Mouse (Mus musculus) MEL-GATA-1-ER (cell line): ENCODE results near the gene Fgf4.

Experiments used
- DNase-seq: peaks from one replicate; pipeline ENCODE4 v3.0.0-alpha.2; 2012; ENCODE audit warnings: low read depth; ENCODE audit errors: extremely low read depth

Fgf4 gene

DNA sequence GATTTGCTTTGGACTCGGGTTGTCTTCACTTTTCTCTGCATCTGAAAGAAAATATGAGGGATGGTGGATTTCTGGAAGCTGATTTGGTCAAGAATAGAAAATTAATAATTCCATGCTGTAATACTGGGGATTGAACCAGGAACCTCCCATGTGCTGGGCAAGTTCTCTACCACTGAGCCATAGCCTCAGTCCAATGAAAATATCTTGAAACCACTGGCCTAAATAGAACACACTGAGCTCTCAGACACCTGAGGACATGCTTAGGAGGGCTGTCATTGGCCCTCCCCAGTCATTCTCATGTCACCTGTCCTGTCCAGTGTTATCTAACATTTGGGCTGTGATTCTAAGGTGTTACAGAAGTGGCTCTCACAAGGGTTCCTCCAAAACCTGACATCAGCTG lies 64.0 kb downstream of the Fgf4 start:
- DNase-seq, result no peak

DNA sequence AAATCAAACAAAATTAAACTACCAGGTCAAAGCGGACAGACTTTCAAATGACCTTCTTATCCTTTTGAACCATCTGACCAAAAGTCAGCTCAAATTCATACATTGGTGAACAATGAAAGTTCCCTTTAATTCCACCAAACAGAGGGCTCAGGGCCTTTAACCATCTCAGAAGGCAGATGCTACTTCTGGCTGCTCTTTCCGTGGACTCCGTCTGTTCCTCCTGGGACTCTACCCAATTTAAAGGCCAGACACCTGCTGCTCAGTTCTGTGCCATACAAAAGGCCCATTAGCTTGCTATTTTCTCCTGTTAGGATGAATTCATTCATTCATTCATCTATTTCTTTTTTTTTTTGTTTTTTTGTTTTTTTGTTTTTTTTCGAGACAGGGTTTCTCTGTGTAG lies 65.7 kb downstream of the Fgf4 start:
- DNase-seq, result no peak

DNA sequence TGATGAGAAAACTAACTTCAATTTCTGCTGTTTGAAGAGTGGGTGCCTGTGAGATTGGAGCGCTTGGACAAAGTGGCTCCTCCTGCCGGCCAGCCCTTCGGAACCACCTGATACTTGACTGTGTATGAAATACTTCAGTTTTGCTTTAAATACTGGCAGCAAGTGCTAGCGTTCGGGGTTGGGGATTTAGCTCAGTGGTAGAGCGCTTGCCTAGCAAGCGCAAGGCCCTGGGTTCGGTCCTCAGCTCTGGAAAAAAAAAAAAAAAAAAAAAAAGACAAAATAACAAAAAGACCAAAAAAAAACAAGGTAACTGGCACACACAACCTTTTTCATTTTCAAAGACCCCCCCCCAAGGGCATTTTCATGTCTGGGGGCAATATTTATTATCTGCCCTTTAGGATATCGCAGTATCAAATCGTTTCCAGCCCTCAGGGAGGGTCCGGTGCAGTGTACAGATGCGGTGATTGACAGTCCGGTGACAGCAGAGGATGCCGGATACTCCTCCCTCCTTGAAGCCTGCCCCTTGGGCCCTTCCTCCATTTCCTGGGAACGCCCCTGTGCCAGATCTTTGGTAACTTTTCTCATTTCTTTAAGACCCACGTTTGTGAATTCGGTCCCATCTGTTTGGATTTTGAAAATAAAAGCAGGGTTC lies 67.3 kb downstream of the Fgf4 start:
- peak; percentile 68 for DNase-seq
